Mouse (Mus musculus) 416B (cell line): ENCODE measurements at regions not wholly inside any gene's neighbourhood (a gene's known extent, or its start where the extent isn't known, plus 50 kb on each side); places are given as distances from the start of the nearest gene placed in this dataset.

Experiments used
- DNase-seq: peaks from one replicate; pipeline ENCODE4 v3.0.0; 2011; ENCODE audit warnings: low read depth

DNA sequence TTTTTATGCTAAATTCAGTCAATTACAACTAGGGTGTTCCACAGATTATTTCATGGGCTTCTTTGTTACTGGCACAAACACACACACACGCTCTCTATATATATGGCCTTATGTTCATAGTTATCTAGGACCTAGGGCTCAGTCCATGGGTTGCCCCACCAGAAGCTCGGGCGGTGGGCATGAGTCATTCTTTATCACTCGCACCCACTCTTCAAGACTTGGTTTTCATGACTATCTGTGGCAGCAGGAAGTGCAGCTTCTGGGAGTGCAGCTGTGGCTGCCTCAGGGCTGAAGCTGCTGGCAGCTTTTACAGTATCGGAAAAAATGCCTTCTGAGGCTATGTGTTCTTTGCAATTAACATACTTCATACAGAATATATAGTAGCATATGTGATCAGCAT lies 198.7 kb downstream of the Ipo11 start:
- peak; percentile 82 for DNase-seq

DNA sequence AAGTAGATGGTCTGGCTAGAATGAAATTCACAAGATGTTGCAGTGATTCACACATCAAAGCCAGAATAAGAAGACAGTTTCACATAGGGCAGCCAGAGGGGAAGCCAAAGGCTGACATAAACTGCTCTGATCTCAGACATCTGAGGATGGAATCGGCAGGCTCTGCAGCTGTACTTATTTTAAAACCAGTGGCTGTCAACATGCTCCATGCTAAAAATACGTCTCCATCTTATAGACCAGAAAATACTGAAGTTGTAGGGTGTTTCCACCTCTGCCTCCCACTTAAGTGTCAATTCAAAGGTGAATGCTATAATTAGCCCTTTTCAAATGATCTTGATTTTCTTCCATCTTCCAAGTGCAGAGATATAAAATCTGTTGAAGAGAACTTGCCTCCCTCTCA lies 202.4 kb downstream of the Ipo11 start:
- no peak for DNase-seq

DNA sequence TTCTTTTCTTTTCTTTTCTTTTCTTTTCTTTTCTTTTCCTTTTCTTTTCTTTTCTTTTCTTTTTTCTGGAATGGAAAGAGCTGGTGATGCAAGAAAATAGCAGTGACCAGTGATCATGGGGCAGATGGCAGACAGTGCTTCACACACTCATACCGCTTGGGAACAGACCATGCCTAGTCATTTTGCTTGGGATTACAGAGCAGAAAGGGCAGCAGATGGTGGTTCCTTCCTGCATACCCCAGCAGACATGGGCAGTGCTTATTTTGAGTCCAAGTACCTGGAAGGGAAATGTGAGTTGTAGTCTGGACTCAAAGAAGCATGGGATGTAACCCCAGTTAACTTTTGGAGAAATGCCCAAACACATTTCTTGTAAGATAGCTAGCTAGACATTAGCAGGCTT lies 203.9 kb downstream of the Ipo11 start:
- DNase-seq = no peak

DNA sequence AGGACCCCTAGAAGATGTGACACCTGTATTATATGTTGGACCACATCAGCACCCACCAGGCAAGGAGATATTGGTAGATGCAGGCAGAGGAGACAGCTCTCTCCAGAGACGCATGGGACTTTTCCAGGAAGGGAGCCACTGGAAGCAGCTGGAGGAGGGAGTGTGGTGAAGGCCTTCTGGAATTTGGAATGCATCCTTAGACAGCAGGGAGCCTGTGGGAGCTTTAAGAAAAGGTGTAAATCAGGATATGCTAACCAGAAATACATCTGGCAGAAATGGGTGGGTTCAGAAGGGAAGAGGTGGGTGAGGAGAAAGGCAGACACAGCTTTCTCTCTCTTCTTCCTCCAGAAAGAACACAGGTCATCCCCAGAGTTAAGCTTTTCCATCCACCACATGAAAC lies 213.4 kb downstream of the Ipo11 start:
- DNase-seq = no peak

DNA sequence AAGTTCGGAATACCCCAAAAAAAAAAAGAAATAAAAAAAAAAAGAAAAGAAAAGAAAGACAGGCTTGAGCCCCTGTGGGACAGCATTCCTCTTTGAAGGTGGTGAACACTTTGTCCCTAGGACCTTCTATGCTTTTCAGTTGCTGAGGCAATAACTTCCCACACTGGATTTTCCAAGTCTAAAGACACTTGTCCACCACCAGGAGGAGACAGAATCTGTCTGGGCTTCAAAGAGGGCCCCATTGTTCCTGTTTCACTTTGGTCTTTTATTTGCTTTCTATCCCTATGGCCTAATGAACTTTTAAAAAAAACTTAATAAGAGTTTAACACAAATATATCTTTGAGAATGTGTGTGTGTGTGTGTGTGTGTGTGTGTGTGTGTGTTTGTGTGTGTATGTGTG lies 215.6 kb downstream of the Ipo11 start:
- peak; percentile 64 for DNase-seq

DNA sequence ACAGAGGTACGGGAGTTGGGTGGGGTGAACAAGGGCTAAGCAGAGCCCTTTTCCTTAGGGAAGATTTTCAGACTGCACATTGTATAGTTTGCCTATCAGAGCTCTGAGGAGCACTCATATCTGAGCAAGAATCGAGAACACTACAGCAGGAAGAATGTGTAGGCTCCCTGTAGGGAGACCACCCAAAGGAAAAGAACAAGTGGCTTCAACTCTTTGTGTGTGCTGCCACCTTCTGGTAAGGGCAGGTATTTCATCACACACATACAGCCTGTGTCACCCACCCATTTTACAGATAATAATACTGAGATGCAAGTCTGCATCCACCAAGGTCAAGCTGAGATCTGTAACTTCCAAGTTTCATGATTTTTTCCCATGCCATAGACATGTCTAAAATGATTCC lies 221.0 kb downstream of the Ipo11 start:
- DNase-seq = peak; percentile 51

DNA sequence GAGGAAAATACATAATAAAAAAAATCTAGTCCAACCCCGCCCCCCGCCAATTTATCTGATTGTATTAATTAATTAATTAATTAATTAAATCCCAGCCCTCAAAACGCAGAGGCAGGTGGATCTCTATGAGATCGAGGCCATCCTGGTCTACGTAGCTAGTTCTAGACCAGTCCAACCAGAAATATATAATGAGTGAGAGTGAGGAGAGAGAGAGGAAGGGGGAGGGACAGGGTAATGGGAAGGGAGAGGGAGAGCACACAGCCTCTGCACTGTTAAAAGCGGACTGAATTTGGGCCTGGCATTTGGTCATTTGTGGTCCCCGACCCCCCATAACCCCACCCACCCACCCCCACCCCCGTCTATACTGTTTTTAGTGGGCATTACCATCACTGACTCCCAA lies 221.5 kb downstream of the Ipo11 start:
- DNase-seq = no peak

DNA sequence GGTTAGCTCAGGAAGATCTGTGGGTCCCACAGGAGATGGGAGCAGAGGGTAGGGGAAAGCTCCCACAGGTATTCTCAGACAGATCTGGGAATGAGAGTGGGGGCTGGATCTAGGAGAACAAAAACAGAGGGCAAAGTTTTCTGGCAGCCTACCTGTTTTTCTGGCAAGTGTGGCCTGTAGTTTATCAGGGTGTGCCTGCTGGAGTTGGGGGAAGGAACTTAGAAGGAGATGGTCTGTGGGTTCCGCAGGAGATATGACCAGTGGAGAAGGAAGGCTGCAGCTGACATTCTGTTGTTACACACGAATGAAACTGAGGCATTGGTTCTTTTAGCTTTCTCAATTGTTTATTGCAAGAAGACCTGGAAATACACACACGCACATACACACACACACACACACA lies 226.2 kb downstream of the Ipo11 start:
- no peak for DNase-seq

DNA sequence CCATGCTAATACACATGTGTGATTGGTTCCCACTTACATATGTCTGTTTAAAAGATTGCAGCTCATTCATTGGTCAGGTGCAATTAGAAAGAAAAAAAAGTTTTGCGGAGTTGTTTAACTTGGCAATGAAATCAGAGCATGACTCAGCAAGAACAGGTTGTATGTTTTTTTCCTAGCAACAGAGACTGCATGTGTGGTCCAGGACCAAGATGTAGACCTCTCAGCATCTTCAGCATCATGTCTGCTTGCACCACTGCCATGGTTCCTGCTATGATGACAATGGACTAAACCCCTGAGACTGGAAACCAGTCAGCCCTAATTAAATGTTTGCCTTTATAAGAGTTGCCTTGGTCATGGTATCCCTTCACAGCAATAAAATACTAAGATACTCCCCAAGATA lies 236.4 kb downstream of the Ipo11 start:
- DNase-seq = no peak

DNA sequence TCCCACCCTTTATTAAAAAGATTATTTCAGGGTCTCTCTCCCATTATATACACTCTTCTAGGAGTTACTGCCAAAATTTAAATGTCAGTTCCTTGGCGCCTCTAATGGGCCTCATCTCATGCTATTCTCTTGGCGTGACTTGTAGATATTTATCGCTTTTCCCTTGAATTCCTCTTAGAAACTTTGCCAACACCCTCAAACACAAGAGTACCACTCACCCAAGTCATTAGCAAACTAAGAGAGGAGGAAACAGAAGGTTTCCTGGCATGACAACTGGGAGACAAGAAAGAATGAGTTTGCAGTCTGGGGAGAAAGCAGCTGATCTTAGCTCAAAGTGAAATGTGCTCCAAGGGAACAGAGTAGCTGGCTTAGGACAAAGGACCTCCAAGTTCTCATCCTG lies 236.8 kb downstream of the Ipo11 start:
- peak; percentile 18 for DNase-seq

DNA sequence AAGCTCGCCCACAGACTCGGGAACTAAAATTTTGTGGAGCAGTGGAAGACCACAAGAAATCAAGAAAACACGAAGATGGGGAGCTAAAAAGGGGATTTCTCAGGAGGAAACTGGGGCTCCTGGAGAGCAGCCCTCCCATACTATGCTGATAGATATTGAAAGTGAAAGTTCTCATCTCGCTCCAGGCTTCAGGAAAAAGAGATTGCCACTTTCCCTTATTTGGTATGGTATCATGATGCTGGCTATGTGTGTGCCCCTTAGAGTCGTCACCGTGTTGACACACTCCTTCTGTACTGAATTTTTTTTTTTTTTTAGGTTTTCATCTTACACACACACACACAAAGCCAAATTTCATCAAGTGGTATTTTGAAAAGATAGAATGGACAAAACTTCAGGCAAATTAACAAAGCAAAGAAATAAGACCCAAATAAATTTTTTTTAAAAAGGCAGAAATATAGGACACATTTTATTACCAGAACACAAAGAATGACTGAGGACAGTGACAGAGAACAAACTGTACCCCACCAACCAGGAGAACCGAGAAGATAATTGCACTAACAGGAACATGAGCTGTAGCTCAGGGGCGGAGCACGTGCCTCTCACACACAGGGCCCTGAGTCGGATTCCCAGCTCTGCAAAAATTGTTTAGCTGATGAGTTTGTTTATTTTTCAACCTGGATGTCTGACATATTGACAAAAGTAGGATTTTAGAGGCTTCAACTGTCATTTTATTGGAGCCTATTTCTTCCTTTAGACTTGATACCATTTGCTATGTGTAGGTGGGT lies 244.8 kb downstream of the Ipo11 start:
- DNase-seq = peak; percentile 73

DNA sequence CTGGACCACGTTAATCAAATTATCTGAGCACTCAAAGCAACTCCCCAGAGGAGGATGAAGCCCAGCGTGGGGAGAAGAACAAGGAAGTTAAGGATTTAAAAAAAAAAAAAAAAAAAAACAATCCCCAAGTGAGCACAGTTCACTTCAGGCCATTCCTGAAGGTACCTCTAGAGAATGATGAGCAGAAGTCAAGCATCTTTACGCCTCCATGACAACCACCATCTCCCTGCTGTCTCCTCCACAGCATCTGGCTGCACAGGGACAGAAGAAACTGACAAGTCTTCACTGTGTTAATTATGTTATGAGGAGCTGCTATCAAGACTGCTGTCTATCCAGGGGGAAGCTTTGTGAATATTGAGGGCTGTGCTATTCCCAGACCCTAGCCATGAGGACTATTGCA lies 246.6 kb downstream of the Ipo11 start:
- DNase-seq = no peak

DNA sequence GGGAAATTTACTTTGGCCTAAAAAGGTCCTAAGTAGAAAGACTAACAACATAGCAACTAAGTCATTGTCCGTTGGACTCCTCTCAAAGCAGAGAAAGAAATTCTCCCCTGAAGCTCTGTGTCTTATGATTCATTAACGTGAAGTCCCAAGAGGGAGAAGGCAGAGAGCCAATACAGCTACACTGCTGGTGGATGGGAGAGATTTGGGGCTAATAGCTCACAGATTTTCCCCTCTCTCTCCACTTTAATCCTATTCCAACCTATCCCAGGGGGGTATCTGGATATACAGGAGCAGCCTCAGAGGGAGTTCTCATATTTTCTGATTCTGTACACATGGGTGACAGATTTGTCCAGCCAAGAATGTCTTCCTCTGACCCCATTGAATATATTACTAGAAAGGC lies 247.1 kb downstream of the Ipo11 start:
- DNase-seq = no peak

DNA sequence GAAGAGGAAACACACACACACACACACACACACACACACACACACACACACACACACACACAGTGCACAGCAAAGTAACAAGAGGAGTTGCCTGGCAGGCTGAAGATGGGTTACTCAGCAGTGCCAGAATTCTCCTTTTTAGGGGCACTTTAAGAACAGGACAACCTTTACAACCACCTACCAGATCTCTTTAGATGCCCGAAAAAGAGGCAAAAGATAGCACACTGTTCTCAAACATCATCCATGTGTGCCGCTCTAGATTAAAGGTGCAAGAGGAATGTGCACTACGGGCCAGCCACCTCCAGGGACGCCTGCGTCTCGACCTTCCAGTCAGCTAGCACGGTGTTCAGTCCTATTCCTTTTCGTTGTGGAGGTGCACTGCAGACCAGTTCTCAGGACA lies 247.7 kb downstream of the Ipo11 start:
- DNase-seq = no peak

DNA sequence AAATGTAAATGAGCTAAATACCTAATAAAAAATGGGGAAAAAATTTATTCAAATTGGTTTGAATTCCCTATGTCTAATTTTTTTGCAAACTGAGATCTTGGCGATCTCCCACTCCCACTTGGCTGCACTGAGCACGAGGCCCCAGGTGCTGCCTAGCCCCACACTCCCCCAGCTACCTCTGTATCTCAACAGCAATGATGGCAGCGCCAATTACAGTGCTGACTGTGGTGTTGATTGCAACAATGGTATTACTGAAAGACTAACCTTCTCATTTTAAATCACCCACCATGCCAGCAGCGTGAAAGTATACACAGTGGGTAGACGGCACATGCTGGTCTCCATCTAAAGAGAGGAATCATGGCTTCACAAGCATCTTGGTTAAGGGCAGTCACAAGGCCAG lies 267.1 kb downstream of the Ipo11 start:
- DNase-seq = no peak

DNA sequence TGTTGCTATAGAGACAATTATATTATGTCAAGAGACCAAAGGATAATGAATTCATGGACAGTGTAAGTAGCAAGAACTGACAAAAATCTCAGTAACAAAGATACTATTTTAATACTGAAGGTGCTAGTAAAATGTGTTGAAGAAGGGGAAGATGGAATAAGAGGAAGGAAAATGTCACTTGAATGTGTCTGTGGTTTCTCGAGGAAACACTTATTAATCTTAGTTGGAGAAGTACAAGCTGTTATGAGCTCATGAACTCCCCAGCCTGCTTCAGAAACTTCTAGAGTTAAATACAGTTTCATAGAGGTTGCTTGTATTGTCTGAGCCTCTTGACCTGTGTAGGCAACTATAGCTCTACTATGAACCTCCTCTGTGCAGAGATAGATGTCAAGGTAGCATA lies 274.6 kb downstream of the Ipo11 start:
- no peak for DNase-seq

DNA sequence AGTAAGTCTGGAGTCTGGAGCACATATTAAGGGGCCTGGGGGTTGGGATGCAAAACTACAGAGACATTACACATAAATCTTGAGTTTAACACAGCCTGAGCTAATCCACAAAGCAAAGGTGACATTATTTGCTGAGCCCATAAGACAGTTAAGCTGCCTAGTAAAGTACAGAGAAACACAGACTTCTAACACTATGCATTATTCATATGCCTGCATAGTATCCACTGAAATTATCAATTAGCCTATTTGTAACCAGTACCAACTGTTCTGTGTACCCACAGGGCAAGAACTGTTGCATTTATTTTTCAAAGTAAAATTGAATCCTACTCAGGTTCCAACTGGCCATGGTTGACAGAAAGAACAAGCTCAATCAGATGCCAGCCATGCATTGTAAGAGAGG lies 287.4 kb downstream of the Ipo11 start:
- no peak for DNase-seq

DNA sequence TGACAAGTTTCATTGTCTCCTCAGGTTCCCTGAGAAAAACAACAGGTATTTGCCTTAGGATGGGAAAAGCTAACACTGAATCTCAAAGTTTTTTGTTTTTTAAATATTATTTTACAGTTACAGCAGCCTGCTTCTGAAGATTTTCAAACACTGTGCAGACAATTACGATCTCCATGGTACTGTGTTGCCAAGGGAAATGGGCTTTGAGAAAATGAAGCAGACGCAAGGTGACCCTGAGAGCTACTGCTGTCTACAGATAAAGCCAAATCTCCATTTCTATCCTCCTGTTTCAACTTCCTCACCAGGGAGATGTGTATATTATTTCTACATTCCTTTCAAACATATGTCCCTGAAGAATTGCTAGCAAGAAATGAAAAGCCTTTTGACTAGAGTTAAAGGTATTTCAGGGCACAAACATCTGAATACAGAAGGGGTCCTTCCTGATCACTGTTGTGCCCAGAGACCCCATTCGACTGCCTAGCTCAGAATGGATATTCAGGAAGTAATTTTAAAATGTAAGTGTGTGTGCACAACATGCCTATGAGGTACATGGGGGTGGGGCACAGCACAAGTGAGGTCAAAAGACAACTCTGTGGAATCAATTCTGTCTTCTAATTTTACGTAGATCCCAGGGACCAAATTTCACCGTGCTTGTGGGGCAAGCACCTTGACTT lies 293.3 kb downstream of the Ipo11 start:
- no peak for DNase-seq

DNA sequence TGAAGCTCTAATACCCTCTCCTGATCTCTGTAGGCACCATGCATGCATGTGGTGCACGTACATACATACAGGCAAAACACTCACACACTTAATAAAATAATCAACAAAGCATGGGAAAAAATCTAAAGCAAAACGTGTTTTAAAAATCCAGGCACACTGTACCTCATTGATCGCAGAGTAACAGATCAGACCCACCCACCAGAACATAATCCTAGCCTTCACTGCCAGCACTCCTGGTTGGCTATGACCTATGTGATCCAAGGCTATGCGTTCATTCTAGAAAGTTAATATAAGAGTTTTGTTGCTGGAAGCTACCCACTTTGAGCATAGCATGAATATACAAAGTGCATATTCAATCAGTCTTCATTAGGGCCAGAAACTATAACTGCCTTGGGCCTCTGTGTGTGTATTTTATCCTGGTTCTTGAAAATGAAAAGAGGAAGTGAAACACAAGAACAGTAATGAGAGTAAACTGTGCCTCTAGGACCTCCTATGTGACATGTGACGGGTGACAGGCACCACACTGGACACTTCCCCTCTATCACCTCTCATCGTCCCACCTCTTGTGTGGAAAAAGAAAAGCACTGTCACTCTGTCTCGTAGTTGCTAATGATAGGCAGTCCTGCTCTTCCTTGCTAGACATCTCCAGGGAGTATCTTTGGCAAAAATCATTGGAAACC lies 297.9 kb downstream of the Ipo11 start:
- peak; percentile 2 for DNase-seq

DNA sequence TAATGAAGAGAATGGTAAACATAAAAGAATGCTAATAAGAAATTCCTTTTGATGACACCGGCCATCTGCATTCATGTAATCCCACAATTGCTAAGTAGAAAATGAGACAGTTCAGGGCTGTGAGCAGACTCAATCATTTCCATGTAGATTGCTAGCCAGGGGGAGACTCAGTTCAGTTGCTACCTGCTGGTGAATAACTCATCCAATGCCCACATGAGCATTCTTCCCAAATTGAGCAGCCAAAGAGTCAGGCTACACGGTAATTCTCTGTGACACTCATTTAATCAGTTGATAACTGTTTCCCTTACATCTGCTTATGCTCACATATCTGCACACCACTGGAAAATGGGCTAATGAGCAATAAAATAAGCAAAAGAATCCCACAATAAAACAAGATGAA lies 345.0 kb downstream of the Ipo11 start:
- DNase-seq = no peak

DNA sequence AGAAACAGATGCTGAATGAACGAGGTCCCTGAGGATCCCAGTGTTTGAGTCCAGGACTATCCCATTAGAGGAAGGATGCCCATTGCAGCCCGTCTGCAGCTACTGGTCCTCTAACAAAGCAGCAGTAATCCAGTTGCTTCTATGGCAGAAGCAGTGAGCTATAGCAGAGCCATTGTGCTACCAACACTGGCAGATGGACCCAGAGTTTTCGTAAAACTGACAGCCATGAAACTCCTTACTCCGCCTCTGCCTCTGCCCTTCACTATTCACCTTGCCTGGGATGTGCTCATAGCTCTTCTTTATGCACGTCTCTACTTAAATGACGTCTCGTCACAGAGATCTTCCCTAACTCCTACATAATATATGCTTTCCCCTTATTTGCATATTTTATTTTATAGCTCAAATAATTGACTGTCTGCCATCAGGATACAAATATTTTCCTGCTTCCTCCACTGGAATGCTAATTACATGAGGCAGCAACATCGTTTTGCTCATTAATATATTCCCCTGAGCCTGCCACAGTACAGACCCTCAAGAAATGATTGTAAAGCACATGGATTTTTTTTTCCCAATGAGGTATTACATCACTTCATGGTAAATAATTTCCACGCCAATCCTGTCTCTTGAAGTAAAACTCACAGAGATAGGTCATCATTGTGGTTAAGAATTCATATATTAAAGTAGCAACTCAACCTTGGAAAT lies 368.9 kb downstream of the Ipo11 start:
- DNase-seq = no peak

DNA sequence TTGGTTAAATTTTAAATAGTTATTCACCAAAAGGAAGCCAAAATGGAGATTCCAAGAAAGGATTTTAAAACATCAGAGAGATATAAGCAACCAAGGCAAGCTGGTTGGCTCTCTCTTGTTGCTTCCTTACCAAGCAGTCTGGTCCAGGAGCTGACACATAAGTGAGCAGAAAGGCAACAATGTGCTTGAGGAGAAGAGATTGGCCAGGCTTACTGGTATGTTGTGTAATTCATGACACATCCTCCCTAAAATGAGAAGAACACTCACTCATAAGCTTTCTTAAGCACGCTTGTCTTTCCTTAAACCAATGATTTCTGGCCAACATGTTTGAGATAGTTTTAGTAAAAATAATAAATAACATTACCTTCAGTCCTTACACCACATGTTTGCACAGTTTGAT lies 374.2 kb downstream of the Ipo11 start:
- DNase-seq = no peak

DNA sequence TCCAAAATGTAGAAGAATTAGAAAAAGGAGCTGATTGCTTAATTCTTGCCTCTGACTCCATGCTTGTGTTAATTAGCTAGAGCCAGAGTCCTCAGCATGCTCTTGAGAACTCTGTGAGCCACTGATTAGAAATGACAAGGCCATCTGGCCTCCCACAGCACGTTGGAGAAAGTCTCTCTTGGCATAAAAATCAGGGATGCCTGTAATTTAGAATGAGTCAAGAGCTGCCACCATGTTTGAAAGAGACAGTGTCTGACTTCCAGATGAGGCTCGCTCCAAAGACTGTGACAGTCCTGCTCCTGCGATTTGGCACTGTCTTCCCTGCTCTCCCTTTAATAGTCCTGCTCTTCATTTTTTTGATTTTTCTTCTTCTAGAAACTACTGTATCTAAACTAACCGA lies 374.6 kb downstream of the Ipo11 start:
- DNase-seq = no peak
